Mouse (Mus musculus): ENCODE results near the gene Eef2k. TPM values are rescaled to one million over a fixed set of nuclear protein-coding genes. Genes with fewer than 3 reads are reported as not detected.

Gene Eef2k
- polyA plus RNA-seq, 1 experiment from 2014 or later, result 44.3 TPM

GRCm38 (mm10) chr7:120830431-120831381, 11.9 kb upstream of the Eef2k start:
- Histone ChIP-seq H3K9ac (peak overlapping the region; percentile 55), H3K4me2 (peak overlapping the region; percentile 97), H3K4me3 (peak overlapping the region; percentile 68), H3K4me1 (peaks cover 43% of the 10 kb centered on the region), H3K27me3 (replicated peaks) (peaks cover 44% of the 10 kb centered on the region), H3K9me3 (replicated peaks) (no peaks in the 10 kb centered on the region), H3K36me3 (no peaks in the 10 kb centered on the region), H3K27ac (peak overlapping the region; percentile 64)
- ATAC-seq, result peak; percentile 24
- WGBS (ENCODE audit: insufficient replicate concordance), result under 1% methylated on average over 46 of the region's 46 CpGs

DNA sequence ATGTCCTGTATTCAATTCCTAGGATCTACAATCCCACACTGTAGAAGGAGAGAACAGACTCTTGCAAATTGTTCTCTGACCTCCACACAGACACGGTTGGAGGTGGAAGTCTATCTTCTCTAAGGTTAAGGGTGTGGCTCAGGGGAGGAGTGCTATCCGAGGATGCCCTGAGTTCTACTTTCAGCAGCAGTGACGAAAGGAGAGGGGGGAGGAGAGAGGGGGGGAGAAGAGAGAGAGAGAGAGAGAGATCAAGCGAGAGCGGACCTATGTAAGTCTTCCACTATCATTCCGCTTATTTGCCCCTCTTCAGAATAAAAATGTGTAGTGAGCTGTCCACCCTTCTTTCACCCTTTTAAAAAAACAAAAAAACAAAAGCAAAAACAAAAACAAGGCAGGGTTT, 8.2 kb upstream of the Eef2k start:
- Histone ChIP-seq H3K27me3 (replicated peaks) (peaks cover 28% of the 10 kb centered on the region), H3K9ac (peak overlapping the region; percentile 63), H3K27ac (peak overlapping the region; percentile 88), H3K4me2 (peak overlapping the region; percentile 77), H3K36me3 (no peaks in the 10 kb centered on the region), H3K9me3 (replicated peaks) (no peaks in the 10 kb centered on the region), H3K4me1 (peaks cover 63% of the 10 kb centered on the region), H3K4me3 (peak overlapping the region; percentile 66)
- peak; percentile 62 for ATAC-seq
- WGBS (ENCODE audit: insufficient replicate concordance), result 28% methylated on average over 6 of the region's 6 CpGs

- peak overlapping the region; percentile 66 for H3K4me3 ChIP-seq
- H3K9ac ChIP-seq, result peak overlapping the region; percentile 63
- H3K9me3 ChIP-seq (replicated peaks), result no peaks in the 10 kb centered on the region
- peak overlapping the region; percentile 77 for H3K4me2 ChIP-seq
- H3K27ac ChIP-seq, result peak overlapping the region; percentile 88
- 7% methylated on average over 14 of the region's 14 CpGs for WGBS (ENCODE audit: insufficient replicate concordance)
- peak; percentile 83 for ATAC-seq
- H3K36me3 ChIP-seq, result no peaks in the 10 kb centered on the region
- peaks cover 58% of the 10 kb centered on the region for H3K4me1 ChIP-seq
- H3K27me3 ChIP-seq (replicated peaks), result peaks cover 23% of the 10 kb centered on the region
These were observed 7.7 kb upstream of the Eef2k start for GRCm38 (mm10) chr7:120834863-120835372.

DNA sequence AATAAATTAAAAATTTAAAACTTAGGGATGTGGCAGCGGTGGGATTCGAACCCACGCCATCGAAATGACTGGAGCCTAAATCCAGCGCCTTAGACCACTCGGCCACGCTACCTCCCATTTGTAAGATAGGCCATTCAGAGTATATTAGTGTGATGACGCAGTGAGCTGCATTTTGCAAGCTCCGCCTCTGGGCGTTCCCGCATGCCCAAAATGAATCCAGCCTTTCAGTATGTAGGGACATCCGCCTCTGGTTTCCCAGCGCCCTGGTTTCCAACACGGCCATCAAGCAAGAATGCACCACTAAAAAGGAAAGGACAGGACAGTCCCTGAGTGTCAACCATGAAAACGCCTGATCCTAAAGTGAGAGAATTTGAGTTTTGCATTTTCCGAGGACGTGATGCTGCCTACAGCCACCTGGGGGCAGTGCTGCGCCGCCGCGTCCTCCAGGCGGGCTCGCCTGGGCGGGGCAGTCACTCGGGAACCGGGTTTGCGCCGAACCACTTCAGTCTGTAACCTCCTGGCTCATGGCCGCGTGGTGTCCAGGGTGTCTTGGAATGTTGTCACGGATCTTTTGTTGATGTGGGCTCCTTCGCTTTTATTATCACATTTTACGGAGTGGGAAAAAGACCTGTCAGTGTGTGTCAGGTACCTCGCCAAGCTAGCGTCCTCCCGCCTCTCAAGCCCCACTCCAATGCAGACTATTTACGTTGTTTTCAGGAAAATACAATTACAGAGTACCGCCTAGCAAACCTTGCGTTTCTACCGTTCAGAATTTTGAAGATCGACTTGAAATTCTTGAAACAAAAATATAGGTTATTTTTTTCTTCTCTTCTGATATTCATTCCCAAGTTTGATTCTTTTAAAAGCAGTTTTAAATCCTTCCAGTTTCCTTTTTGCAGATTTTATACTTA, 6.9 kb upstream of the Eef2k start:
- Histone ChIP-seq H3K4me3 (peak overlapping the region; percentile 66), H3K36me3 (no peaks in the 10 kb centered on the region), H3K9me3 (replicated peaks) (no peaks in the 10 kb centered on the region), H3K4me1 (peaks cover 50% of the 10 kb centered on the region), H3K27me3 (replicated peaks) (peaks cover 15% of the 10 kb centered on the region; the same call in 1 of the 2 replicates), H3K4me2 (peak overlapping the region; percentile 77), H3K9ac (peak overlapping the region; percentile 73), H3K27ac (peak overlapping the region; percentile 88)
- ATAC-seq, result peak; percentile 83
- under 1% methylated on average over 41 of the region's 41 CpGs for WGBS (ENCODE audit: insufficient replicate concordance)

- peaks cover 48% of the 10 kb centered on the region for H3K4me1 ChIP-seq
- H3K4me2 ChIP-seq, result peak overlapping the region; percentile 77
- no peaks in the 10 kb centered on the region for H3K9me3 ChIP-seq (replicated peaks)
- no peak for ATAC-seq
- WGBS (ENCODE audit: insufficient replicate concordance), result 8% methylated on average over 12 of the region's 12 CpGs
- H3K27me3 ChIP-seq (replicated peaks), result peaks cover 12% of the 10 kb centered on the region; the same call in 1 of the 2 replicates
- H3K36me3 ChIP-seq, result no peaks in the 10 kb centered on the region
- peak overlapping the region; percentile 88; the same call in 1 of the 2 replicates for H3K27ac ChIP-seq
- H3K4me3 ChIP-seq, result peak overlapping the region; percentile 66
- peak overlapping the region; percentile 73 for H3K9ac ChIP-seq
These were observed 6.3 kb upstream of the Eef2k start for GRCm38 (mm10) chr7:120836361-120836760.

DNA sequence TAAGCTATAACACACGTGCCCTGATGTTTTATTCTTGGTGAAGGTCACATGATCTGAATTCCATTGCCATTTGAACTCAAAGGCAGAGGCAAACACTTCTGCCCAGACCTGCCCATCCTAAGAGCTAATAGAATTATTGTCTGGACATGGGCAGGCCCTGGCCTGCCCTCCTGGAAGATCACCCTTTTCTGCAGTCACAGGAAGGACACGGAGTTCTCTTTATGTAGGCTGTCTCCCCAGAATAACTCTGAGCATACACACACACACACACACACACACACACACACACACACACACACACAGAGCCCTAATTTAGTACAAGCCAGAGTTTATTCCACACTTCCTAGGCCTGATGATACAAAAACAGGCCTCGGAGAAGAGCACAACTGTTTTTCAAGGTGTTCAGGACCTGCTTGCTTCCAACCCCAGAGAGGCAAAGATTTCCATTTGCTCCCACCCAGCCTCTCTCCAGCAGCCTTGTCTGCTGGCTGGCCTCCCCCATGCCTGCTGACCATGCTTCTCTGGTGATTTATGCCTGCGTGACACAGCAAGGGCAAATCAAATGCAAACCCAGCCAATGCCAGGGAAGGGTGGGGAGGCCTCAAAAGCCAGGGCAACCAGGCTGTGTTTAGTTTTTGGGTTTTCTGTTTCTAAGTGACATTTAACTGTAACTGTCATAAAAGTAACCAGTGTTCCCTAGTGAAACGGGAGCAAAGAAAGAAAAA, 4.0 kb upstream of the Eef2k start:
- WGBS (ENCODE audit: insufficient replicate concordance), result 71% methylated on average over 5 of the region's 5 CpGs
- ATAC-seq, result no peak

GRCm38 (mm10) chr7:120839786-120840185, 2.8 kb upstream of the Eef2k start:
- H3K36me3 ChIP-seq, result peaks cover 4% of the 10 kb centered on the region; the same call in 1 of the 2 replicates
- ATAC-seq, result no peak
- no peaks in the 10 kb centered on the region for H3K27me3 ChIP-seq (replicated peaks)
- WGBS (ENCODE audit: insufficient replicate concordance), result 78% methylated on average over 2 of the region's 2 CpGs
- H3K4me1 ChIP-seq, result peaks cover 46% of the 10 kb centered on the region
- no peak overlapping the region for H3K9ac ChIP-seq
- no peak overlapping the region for H3K4me3 ChIP-seq
- H3K9me3 ChIP-seq (replicated peaks), result no peaks in the 10 kb centered on the region
- no peak overlapping the region for H3K4me2 ChIP-seq
- H3K27ac ChIP-seq, result no peak overlapping the region

More for the DNA sequence above, 4.0 kb upstream of the Eef2k start:
- Histone ChIP-seq H3K4me1 (peaks cover 45% of the 10 kb centered on the region), H3K9ac (0 out of 2 replicates have a peak overlapping the region, but pooled peaks have one; percentile 8), H3K27me3 (replicated peaks) (no peaks in the 10 kb centered on the region), H3K36me3 (no peaks in the 10 kb centered on the region), H3K27ac (peak overlapping the region; percentile 12), H3K4me2 (no peak overlapping the region), H3K4me3 (no peak overlapping the region), H3K9me3 (replicated peaks) (no peaks in the 10 kb centered on the region)

GRCm38 (mm10) chr7:120843037-120843621, 498 bp downstream of the Eef2k start:
- WGBS (ENCODE audit: insufficient replicate concordance), result under 1% methylated on average over 40 of the region's 40 CpGs
- peak overlapping the region; percentile 94 for H3K4me3 ChIP-seq
- H3K4me1 ChIP-seq, result peaks cover 57% of the 10 kb centered on the region

GRCm38 (mm10) chr7:120843852-120844435, 1.3 kb downstream of the Eef2k start:
- Histone ChIP-seq H3K9me3 (replicated peaks) (no peaks in the 10 kb centered on the region), H3K27ac (peak overlapping the region; percentile 97), H3K9ac (peak overlapping the region; percentile 93), H3K27me3 (replicated peaks) (no peaks in the 10 kb centered on the region), H3K4me2 (peak overlapping the region; percentile 89), H3K4me1 (peaks cover 63% of the 10 kb centered on the region), H3K36me3 (peaks cover 44% of the 10 kb centered on the region), H3K4me3 (peak overlapping the region; percentile 94)
- WGBS (ENCODE audit: insufficient replicate concordance), result 5% methylated on average over 16 of the region's 16 CpGs
- no peak for ATAC-seq

More at GRCm38 (mm10) chr7:120843037-120843621, 498 bp downstream of the Eef2k start:
- ATAC-seq, result peak; percentile 78
- no peaks in the 10 kb centered on the region for H3K27me3 ChIP-seq (replicated peaks)
- peak overlapping the region; percentile 93 for H3K9ac ChIP-seq
- peak overlapping the region; percentile 97 for H3K27ac ChIP-seq
- H3K4me2 ChIP-seq, result peak overlapping the region; percentile 89
- H3K36me3 ChIP-seq, result peaks cover 36% of the 10 kb centered on the region
- H3K9me3 ChIP-seq (replicated peaks), result no peaks in the 10 kb centered on the region

GRCm38 (mm10) chr7:120844689-120845088, 2.1 kb downstream of the Eef2k start:
- 54% methylated on average over 9 of the region's 9 CpGs for WGBS (ENCODE audit: insufficient replicate concordance)
- no peaks in the 10 kb centered on the region for H3K27me3 ChIP-seq (replicated peaks)
- no peak for ATAC-seq
- peak overlapping the region; percentile 89 for H3K4me2 ChIP-seq
- H3K9me3 ChIP-seq (replicated peaks), result no peaks in the 10 kb centered on the region
- peaks cover 46% of the 10 kb centered on the region for H3K36me3 ChIP-seq
- H3K4me3 ChIP-seq, result peak overlapping the region; percentile 94
- H3K9ac ChIP-seq, result peak overlapping the region; percentile 93
- H3K27ac ChIP-seq, result peak overlapping the region; percentile 97
- peaks cover 70% of the 10 kb centered on the region for H3K4me1 ChIP-seq
